Mouse (Mus musculus): ENCODE measurements at regions not wholly inside any gene's neighbourhood (a gene's known extent, or its start where the extent isn't known, plus 50 kb on each side); places are given as distances from the start of the nearest gene placed in this dataset. TPM values are rescaled to one million over a fixed set of nuclear protein-coding genes. Genes with fewer than 3 reads are reported as not detected.
A peak's percentile ranks its signal among the peaks of the same experiment; 100 is the strongest.

DNA sequence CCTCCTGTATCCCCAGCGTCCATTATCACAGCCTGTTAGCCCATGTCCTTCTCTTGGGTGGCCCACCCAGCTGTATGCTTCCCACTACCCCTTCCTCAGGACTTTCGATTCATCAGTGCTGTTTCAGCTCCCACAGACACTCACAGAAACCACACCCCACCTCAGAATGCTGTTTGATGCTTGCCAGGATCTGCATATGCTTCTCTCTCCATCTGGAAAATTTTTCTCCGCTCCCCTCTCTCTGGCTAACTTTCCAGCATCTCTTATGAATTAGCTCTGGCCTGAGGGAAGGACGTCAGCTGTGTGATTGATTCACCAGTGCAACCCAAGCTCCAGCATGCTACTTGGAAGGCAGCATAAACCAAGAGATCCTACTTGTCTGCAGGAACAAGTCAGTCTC, 66.0 kb upstream of the Dab1 start:
- no peak overlapping the region for H3K4me3 ChIP-seq (ENCODE audit: low read depth, low read length)
- no peaks in the 10 kb centered on the region for H3K4me1 ChIP-seq (ENCODE audit: control insufficient read depth, insufficient read depth, low read length)
- no peaks in the 10 kb centered on the region for H3K27me3 ChIP-seq (ENCODE audit: control insufficient read depth, insufficient read depth, low read length)
- no peak overlapping the region for H3K27ac ChIP-seq (replicated peaks; ENCODE audit: low read depth, low read length)
- DNase-seq (ENCODE audit: low spot score), result peak; percentile 6
- ATAC-seq (replicated peaks; ENCODE audit: insufficient number of reproducible peaks, low FRiP score, low TSS enrichment, low read depth), result no peak
- WGBS, result 62% methylated on average over 4 of the region's 4 CpGs
- no peak overlapping the region for H3K4me2 ChIP-seq (ENCODE audit: low read depth, low read length)
- no peaks in the 10 kb centered on the region for H3K9me3 ChIP-seq (replicated peaks; ENCODE audit: control insufficient read depth, low read length)
- no peaks in the 10 kb centered on the region for H3K36me3 ChIP-seq (replicated peaks; ENCODE audit: control insufficient read depth, insufficient read depth, low read depth, low read length)
- H3K9ac ChIP-seq (replicated peaks; ENCODE audit: low read length), result no peak overlapping the region

DNA sequence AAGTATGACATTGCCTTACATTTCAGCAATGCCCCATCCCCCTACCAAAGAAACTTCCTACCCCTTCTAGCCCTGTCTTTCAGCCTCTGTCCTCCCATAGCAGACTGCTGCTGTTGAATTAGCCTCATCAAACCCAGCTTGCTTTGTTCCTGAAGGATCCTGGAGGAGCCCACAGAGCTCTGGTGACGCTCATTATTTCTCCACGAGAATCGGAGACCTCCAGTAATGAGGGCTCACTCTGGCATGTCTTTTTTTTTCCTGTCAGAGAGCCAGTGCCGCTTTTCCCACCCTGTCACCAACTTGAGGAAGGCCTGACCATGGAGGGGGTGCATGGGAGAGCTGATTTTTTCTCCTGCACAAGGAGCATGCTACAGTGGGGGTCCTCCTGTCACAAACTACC, 64.6 kb upstream of the Dab1 start:
- H3K27me3 ChIP-seq (ENCODE audit: control insufficient read depth, insufficient read depth, low read length), result no peaks in the 10 kb centered on the region
- DNase-seq (ENCODE audit: low spot score), result no peak
- H3K36me3 ChIP-seq (replicated peaks; ENCODE audit: control insufficient read depth, insufficient read depth, low read depth, low read length), result no peaks in the 10 kb centered on the region
- H3K27ac ChIP-seq (replicated peaks; ENCODE audit: low read depth, low read length), result no peak overlapping the region
- H3K9ac ChIP-seq (replicated peaks; ENCODE audit: low read length), result no peak overlapping the region
- no peaks in the 10 kb centered on the region for H3K9me3 ChIP-seq (replicated peaks; ENCODE audit: control insufficient read depth, low read length)
- ATAC-seq (replicated peaks; ENCODE audit: insufficient number of reproducible peaks, low FRiP score, low TSS enrichment, low read depth), result no peak
- no peak overlapping the region for H3K4me3 ChIP-seq (ENCODE audit: low read depth, low read length)
- no peaks in the 10 kb centered on the region for H3K4me1 ChIP-seq (ENCODE audit: control insufficient read depth, insufficient read depth, low read length)
- H3K4me2 ChIP-seq (ENCODE audit: low read depth, low read length), result no peak overlapping the region
- 62% methylated on average over 4 of the region's 4 CpGs for WGBS

Small RNA genes lying in the stretch of these regions (microRNA-seq; reads per million reads assigned to microRNA genes)
- gene Gm23064 (ENCODE audit: borderline number of aligned reads), result not detected

Measured in embryonic facial prominence, embryonic 11.5 days (tissue).